Mouse (Mus musculus) ES-E14 (cell line): ENCODE results near the gene Plscr2.

Experiments used
- CHD2 ChIP-seq: IDR thresholded peaks from 2 replicates; pipeline ENCODE4 v1.6.1; 2014; ENCODE audit warnings: mild to moderate bottlenecking, low read depth, low read length, inconsistent platforms
- HCFC1 ChIP-seq: IDR thresholded peaks from 2 replicates; pipeline ENCODE4 v1.6.1; 2012; ENCODE audit warnings: low read length, inconsistent platforms, borderline replicate concordance; ENCODE audit not compliant: insufficient read depth
- MAFK ChIP-seq: IDR thresholded peaks from 2 replicates; pipeline ENCODE4 v1.6.1; 2014; ENCODE audit warnings: mild to moderate bottlenecking, low read depth, low read length, inconsistent platforms; ENCODE audit not compliant: insufficient read depth
- ZC3H11A ChIP-seq: IDR thresholded peaks from 2 replicates; pipeline ENCODE4 v1.6.1; 2012; ENCODE audit warnings: low read depth, mild to moderate bottlenecking, inconsistent platforms, low read length, borderline replicate concordance

- TF ChIP-seq MAFK (no peak), ZC3H11A (no peak), HCFC1 (no peak), CHD2 (no peak)
Measured at GRCm38 (mm10) chr9:92305620-92306220, 30.3 kb downstream of the Plscr2 start.
